Mouse (Mus musculus): ENCODE data around the gene Kctd11.
A peak's percentile ranks its signal among the peaks of the same experiment; 100 is the strongest.
"Not testable (repeated sequence)": the region's sequence is repeated elsewhere in the genome, so short reads cannot be mapped to it uniquely, and the experiment has no call there.

Kctd11 gene

DNA sequence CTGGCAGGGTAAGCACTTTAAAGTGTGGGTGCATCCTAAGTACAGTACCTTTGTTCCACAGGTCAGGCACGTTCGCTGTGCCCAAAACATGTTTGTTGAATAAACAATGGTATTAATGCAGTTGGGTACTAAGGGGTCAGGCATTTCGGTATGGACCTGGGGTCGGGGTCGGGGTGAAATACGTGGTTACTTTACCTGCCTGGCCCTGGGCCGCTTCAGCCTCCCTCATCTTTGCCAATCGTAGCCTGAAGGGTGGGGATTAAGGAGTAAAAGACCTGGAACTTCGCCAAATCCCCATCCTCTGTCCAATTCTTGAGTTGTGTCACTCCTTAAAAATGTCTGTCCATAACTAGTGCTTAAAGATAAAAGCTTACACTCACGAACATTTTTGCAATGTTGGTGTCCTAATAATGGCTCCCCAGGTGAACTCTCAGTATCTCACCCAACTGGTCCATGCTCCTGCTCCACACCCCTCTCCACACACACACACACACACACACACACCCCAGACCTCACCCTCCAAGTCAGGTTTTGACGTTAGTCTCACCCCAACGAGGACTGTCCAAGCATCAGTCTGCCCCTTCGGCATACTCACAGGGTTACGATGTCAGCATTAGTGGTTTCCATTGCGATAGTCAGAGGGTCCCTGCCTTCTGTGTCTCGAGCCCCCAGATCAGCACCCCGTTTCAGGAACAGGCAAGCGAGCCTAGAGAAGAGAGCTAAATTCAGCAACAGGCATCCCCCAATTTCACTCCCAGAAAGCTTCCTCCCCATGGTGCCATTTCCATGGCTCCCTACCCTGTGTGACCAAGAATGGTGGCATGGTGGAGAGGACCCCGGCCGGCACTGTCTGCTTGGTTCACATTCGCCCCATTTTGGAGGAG is 823 bp upstream of the Kctd11 start:
- no peak for DNase-seq (ENCODE audit: low spot score)

DNA sequence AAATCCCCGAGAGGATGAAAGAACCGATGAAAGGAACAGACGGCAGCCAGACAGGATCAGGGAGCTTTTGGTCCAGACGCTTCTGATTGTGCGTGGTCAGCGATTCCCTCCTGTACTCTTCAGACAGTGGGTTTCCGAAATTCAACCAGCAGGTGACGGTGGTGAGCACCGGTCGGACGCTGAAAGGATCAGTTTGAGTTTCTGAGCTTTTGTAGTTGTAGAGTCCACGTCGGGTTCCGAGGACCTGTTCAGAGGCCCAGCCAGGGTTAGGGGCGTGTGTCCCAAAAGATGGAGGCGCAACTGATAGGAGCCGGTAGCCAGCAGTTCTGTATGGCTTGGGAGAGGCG is 727 bp downstream of the Kctd11 start:
- peak; percentile 62 for DNase-seq (ENCODE audit: low spot score)

DNA sequence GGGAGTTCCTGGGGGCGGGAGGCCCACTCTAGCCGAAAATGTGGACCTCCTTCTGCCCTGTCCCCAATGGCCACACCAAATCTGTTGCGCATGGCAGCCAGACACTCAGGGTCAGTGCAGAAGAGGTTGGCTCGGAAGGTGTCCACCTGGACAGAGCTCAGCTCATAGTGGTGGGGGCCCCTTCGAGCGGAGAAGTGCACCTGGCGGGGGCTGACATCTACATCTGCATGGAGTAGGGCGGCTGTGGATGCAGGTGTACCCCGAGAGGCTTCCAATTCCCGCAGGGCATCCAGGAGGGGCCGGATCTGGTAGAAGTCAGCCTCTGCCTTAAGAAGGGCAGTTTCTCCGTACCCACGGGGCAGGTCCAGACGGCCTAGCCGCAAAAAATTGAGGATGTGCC is 1.5 kb downstream of the Kctd11 start:
- no peak for DNase-seq (ENCODE audit: low spot score)

DNA sequence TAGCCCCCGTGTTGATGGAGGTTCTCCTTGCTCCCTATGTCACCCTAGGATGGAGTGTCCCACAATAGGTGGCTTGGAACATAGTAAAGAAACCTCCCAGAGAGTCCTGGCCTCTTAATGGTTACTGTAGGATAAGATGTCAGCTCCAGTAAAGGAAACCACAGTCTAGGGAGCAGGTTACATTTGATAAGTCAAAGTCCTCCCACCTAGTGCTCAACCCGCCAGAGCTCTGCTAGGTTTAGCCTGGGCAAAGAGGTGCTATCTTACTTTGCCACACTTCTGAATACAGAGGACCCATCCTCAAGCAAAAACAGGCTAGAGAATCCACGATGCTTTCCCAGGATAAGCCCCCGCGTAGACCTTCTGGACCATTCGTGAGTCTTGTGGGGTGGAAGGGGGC is 2.3 kb downstream of the Kctd11 start:
- DNase-seq (ENCODE audit: low spot score), result no peak

DNA sequence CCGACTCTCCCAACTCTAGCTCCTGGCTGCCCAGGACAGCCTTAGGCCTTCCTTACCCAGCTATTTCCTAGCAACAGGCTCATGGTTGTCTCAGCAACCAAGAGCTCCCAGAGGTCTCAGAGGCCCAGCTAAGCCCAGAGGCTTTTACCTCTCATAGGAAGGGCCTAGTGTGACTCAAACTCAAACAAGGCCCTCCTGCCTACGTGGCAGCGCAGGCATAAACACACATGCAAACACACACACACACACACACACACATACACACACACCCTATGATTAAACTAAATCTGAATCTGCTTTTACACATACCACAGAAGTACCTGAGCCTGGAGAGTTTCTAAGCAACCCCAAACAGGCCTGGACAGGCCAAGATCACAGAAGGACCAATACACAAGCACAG is 2.8 kb downstream of the Kctd11 start:
- no peak for DNase-seq (ENCODE audit: low spot score)

DNA sequence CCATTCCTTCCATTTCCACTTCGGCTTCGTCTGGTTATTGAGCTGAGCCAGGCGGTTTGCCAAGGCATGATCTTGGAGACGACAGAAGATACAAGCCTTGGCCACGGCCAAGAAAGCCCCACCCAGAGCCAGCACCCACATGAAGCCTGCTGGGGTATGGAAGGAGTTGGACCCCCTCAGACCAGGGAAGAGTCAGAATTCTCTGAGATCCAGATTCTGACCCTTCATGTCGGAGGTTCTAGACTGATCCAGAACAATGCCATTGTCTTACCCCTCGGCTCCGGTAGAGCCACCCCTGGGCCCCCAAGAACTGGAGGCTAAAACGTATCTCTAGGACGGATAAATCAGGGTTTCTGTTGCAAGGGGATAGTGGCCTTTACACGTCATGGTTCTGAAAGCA is 3.3 kb downstream of the Kctd11 start, which contains the start of gene Tmem95:
TSS of gene Tmem95 (minus strand) at position 141 of the 400 bp plus-strand sequence.
- DNase-seq (ENCODE audit: low spot score), result no peak

DNA sequence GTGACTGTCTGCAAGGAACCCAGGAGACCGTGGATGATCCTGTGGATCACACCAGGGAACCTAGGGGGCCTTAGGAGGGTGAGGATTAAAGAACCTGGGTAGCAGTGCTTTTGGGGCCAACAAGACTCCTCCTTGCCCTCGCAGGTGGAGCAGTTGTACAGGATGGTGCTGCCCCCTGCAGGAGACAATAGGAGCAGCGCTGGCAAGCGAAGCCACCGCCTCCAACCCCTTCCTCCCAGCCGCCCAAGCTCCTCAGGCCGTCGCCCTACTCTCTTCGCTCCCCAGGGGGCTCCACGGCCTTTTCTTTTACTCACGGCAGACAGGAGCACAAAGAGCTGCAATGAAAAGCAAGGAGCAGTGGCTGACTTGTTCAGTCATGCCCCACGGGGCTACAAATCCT is 4.3 kb downstream of the Kctd11 start:
- peak; percentile 87 for DNase-seq (ENCODE audit: low spot score)

DNA sequence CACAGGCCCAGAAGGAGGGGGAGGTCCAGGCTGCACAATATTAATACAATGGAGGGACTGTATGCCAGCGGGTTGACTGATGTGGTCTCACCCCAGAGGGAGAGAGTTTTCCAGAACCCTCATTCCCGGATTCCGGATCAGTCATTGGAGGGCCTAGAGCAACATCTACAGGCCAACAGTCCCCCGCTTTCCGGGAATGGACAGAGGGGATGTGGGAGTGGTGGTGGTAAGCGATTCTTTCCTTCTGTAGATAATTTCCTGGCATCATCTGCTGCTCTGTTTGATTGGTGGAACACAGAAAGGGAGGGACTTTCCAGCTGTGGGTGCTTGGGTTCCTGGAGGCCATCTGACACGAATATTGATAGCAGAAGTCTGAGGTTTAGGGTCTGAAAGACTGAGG is 5.0 kb downstream of the Kctd11 start:
- DNase-seq (ENCODE audit: low spot score), result no peak

DNA sequence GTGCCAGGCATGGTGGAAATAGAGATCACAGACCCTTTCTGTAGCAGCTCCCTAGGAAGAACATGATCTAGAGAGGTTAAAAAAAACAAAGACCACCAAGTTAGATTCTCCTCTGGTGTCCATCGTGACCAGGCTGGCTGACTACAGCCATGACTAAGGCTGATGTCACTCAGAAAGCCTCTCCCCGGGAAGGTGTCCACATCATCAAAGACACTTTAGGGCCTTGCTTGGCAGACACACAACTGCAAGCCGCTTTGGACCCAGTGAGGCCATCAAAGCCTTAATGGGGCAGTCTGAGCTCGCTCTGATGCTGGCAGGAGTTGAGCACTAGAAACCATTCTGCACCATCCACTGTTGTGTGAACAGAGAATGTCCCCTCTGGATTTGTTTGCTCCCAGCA is 8.8 kb downstream of the Kctd11 start:
- DNase-seq (ENCODE audit: low spot score), result no peak

DNA sequence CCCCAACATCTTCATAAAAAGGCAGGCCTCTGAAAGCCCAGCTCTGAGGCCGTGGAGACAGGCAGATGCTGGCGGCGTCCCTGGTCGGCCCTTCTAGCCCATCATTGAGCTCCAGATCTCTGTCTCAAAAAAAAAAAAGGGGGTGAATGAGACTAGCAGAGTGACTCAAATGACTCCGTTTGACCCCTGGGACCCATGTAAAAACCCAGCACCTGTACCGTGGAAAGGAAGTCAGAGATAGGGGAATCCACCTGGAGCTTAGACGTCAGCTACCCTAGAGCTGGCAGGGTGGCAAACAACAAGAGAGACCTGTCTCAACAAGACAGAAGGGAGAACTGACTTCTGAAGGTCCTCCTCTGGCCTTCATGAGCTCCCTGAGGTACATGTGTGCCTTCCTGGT is 9.4 kb downstream of the Kctd11 start:
- DNase-seq (ENCODE audit: low spot score), result no peak

DNA sequence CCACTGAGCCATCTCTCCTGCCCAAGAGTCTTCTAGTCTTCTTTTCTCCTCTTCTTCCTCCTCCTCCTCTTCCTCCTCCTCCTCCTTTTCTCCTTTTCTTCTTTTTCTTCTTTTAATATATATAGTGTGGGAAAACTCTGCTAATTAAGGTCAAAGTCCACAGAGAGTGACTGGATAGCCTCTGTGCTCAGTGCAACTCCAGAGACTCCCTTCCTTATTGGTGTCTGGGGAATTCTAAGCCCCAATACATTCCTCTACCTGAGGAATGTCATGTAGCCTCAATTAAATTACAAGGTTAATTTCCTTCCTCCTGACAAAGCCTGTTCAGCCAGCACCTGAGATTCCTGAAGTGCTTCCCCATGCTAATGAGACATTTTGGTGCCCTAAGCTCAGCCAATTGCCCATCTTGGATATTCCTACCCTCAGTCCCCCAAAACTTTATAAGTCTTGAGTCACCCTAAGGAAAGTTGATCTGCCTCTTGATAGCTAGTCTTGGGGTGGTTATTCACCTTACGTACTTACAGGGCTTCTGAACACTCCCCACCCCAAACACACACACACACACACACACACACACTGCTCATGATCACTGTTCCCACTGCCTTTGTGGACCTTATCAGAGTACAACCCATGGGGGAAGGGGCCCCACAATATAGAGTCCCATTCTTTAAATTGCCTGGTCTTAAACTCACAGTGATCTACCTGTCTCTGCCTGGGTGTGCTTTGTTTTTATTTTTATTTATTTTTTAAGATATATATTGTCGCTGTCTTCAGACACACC is 10.7 kb downstream of the Kctd11 start:
- no peak for DNase-seq (ENCODE audit: low spot score)

DNA sequence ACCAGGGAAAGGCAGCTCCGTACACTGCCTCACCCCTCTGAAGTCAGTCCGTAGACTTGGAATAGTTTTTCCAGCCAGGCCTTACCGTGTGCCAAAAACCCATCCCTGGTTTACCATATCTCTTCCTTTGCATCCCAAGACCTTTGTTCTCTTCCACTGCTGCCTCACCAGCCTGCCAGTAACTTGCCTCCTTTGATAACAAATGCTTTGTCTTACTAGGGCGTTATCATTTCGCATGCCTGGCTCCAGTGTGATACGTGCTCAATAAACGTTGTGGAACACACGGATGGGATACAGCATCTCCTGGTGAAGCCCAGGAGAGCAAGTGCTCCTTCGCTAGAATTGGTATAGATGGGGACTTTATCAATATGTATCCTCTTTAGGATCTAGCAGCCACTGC is 13.9 kb downstream of the Kctd11 start:
- no peak for DNase-seq (ENCODE audit: low spot score)

DNA sequence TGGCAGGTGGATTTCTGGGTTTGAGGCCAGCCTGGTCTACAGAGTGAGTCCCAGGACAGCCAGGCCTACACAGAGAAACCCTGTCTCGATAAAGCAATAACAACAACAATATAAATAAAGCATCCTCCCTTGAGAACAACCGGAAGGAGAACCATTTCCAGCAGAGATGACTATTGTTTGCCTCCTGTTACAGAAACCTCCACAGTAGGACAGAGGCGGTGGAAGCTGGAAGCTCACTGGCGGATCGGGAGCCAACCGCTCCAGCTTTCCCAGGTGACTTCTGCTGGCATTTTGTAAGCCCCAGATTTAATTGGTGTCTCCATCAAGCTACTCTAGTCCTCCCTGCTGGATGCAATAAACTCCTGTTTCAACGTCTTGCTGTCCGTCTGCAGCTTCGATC is 15.6 kb downstream of the Kctd11 start:
- DNase-seq (ENCODE audit: low spot score), result no peak

DNA sequence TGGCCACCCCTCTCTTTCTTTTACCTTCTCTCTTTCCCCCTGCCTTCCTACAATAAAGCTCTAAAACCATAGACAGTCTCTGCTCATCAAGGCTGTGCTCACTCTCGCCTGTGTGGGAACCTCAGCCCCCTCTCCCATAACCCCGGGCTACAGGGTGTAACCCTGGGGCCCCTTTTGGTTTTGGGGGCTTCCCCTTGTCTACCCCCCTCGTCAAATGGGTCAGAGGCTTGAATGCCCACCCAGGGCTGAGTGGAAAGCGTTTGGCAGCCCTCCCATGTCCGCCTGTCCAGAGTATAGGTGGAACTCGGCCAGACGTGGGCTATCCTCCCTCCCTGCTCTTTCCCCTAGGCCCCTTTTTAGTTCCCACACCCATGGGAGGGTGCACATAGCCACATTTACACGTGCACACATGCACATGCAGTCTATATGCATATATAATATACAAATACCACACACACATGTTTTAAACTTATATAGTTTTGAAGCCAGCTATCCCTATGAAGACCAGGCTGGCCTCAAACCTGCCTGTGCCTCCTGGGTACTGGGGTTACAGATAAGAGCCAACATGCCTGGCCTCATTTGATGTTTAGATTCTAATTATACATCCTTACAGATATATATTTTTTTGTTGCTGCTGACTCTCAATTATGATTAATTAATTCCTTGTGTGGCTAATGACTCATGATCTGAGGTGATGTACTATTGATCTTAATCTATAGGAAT is 16.9 kb downstream of the Kctd11 start:
- no peak for DNase-seq (ENCODE audit: low spot score)

DNA sequence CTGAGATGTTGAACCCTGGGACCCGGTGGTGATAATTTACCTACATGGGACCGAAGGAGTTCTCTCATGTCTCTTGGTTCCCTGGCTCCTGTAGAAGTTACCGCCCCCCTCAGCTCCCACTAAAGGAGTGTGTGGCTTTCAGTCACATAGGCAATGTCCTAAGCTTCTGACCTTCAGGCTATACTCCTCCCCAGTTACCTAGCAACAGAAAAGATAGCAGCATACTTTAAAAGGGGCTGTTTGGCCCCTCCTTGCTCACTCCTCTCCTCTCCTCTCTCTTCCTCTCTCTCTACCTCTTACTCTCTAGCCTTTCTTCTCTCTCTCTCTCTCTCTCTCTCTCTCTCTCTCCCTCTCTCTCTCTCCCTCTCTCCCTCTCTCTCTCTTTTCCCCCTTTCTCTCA is 17.5 kb downstream of the Kctd11 start:
- not testable (repeated sequence) for DNase-seq (ENCODE audit: low spot score)

DNA sequence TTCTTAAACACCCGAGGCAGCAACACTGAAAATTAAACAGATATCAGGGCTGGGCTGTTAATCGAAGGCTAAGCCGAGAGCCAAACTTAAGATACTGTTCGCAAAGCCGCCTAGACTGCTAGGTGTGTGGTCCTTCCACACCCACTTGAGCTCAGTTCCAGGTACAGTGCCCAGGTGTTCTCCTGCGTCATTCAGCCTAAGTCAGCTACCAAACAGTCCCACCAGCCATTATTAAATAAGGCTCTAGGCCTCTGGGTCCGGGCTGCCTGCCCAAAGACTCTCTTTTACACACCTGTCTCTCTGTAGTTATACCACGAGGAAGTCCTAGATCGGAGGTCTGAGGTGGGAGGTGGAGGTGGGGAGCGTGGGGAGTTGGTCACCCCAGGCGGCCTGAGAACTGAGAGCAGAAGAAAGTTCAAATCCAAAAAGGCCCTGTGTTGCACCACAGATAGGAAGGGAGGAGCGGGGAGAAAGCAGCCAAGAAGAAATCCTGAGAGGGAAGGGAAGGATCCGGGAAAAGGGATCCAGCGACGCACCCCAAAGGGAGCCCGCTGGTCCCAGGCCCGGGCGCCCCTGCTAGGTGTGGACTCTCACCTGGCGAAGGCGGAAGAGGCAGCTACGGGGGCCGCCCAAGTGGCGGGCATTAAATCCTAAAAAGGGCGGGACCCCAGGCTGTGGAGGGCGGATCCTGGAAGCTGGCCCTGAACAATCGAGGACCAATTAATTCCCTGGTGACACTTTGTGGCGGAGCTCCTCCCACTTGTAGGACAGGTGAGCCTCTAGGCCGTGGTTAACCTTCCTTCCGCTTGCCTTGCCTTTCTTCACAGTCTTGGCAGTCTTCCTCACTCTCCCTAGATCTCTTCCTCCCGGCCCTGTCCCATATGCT is 22.9 kb downstream of the Kctd11 start, which contains the start of gene Tnk1:
TSS of gene Tnk1 (minus strand) at position 618 of the 886 bp plus-strand sequence.
- DNase-seq (ENCODE audit: low spot score), result no peak

DNA sequence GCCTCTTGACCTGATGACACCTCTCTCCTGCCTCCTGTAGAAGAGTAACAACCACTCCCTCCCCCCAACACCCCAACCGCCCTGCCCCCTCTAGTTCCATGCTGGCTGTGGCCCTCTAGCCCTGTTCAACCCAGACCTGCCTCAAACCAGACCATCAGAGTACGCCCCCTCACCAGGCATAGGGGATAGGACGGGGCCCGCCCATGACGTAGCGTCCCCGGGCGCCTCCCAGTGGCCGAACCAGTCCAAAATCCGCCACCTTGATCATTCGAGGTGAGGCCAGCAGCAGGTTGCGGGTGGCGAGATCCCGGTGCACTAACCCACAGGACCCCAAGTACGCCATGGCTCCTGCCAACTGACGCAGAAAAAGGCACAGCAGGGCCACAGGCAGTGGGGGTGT is 25.9 kb downstream of the Kctd11 start:
- DNase-seq (ENCODE audit: low spot score), result no peak

DNA sequence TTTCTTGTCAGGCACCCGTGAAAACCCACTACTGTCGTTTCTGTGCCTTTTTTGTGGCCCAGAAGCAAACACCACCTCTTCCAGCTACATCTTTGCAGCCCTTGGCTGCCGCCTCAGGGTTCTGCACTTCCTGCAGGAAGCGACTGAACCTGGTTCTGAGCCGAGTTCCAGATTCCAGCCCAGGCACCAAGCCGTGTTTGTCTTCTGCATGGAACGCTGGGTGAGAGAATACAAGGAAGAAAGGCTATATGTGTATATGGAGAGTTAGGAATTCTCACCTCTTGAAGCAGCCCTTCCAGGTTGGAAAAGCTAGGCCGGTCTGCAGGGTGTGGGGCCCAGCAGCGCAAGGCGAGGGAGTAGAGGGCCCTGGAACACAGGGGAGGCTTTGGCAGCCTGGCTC is 26.5 kb downstream of the Kctd11 start:
- DNase-seq (ENCODE audit: low spot score), result no peak

DNA sequence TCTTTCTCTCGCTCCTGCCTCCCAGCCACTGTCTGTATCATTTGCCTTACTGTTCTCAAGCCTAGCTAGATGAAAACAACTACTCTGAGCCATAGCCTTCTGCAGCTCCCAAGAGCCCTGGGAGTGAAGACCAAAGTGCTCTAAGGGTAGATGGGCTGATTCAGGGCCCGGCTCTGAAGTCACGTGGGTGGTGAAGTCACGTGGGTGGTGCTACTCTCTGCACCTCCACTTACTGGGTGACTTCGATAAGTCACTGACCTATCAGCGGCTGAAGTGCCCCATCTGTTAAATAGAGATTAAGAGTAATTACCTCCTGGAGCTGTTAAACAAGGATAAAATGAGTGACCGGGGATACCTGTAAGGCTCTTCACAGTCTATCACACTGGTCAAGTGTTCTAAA is 27.2 kb downstream of the Kctd11 start:
- no peak for DNase-seq (ENCODE audit: low spot score)

DNA sequence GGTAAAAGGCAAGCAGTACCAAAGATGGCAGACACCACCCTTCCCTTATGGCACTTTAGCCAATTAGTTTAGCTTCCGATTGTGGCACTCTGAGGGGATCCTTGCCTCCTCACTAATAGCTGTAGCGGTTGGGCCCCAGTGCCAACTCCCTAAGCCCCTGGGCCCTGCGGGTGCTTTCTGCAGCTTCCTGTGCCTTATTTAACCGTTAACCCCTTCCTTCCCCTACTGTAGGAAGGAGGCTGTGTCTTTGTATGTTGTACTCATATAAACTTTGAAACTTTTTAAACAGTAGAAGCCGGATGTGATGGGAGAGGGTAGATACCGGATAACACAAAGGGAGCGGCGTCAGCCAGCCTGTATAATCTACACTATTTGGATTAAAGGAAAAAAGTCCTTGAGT is 30.5 kb downstream of the Kctd11 start:
- no peak for DNase-seq (ENCODE audit: low spot score)

DNA sequence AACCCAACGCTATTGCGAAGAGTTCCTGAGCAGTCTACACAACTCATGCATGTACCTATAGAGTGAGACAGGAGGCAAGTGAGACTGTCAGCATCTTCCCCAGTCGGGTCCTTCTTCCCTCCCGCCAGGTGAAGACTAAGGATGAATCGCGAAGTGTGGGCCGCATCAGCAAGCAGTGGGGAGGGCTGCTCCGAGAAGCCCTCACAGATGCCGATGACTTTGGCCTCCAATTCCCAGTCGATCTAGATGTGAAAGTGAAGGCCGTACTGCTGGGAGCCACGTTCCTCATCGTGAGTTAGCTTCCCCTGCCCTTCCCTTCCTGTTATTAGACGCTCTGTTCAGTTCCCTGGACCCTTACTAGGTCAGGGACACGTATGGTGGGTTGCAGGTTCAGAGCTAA is 31.3 kb downstream of the Kctd11 start:
- no peak for DNase-seq (ENCODE audit: low spot score)

DNA sequence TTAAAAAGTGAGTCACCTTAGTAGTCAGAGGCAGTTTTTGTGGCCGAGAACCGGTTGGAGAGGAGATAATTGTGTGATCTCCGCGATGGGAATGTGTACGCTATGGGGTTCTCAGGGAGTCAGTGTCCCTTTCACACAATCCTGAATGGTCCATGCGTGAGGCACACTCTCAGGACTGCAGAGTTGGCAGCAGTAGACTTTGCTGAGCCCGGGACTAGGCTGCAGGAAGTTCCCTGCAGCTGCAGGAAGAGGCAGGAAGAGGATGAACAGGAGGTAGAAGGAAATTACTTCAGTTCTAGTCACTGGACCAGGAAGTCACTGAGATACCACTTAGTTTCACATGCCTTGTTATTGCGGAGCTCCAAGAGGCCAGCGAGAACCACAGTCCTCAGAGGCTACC is 32.1 kb downstream of the Kctd11 start:
- no peak for DNase-seq (ENCODE audit: low spot score)

Data from ovary, postnatal 14 days (tissue).